Comparison of ENCODE assay signal across 29 mouse cellular contexts in genomic region chr1:133409786-133410185, GRCm38 (mm10). TPM values are rescaled to one million over a fixed set of nuclear protein-coding genes. Genes with fewer than 3 reads are reported as not detected.
DNase-seq lines count a peak whose midpoint lies in the region; ATAC-seq lines count a peak whose summit lies in the region.
"Had no signal": no experiment of that assay in that cellular context is flagged by ENCODE, and none has a peak within 500 bp of the region (broad histone marks: within the 10 kb centered on the region; RNA-seq: fewer than 3 reads in every experiment).

No protein-coding gene starts in this region.

- no peaks in the 10 kb centered on the region for H3K27me3 ChIP-seq in hindbrain, embryonic 11.5 days (ENCODE audit: control insufficient read depth, insufficient read depth, low read length)
- no peaks in the 10 kb centered on the region for H3K27me3 ChIP-seq in hindbrain, embryonic 12.5 days
- no peaks in the 10 kb centered on the region for H3K27me3 ChIP-seq in neural tube, embryonic 11.5 days (ENCODE audit: control insufficient read depth, insufficient read depth, low read length)
- H3K27me3 ChIP-seq: embryonic facial prominence, embryonic 13.5 days; heart, embryonic 13.5 days; hindbrain, embryonic 13.5 days; limb, embryonic 15.5 days; liver, embryonic 13.5 days; neural tube, embryonic 12.5 days had no signal

- H3K36me3 ChIP-seq in hindbrain, embryonic 11.5 days (ENCODE audit: control insufficient read depth, insufficient read depth, low read length): no peaks in the 10 kb centered on the region
- H3K36me3 ChIP-seq in hindbrain, embryonic 12.5 days: no peaks in the 10 kb centered on the region
- no peaks in the 10 kb centered on the region; the same call in 1 of the 2 replicates for H3K36me3 ChIP-seq in neural tube, embryonic 11.5 days (ENCODE audit: control insufficient read depth, insufficient read depth, low read length)
- H3K36me3 ChIP-seq: embryonic facial prominence, embryonic 13.5 days; hindbrain, embryonic 13.5 days; limb, embryonic 15.5 days; liver, embryonic 13.5 days; neural tube, embryonic 12.5 days had no signal

- H3K4me3 ChIP-seq in hindbrain, embryonic 11.5 days (ENCODE audit: low read depth, low read length): no peak overlapping the region
- no peak overlapping the region for H3K4me3 ChIP-seq in hindbrain, embryonic 12.5 days
- no peak overlapping the region for H3K4me3 ChIP-seq in neural tube, embryonic 11.5 days (ENCODE audit: low read depth, low read length)
- H3K4me3 ChIP-seq: embryonic facial prominence, embryonic 13.5 days; heart, adult 2 months; heart, embryonic 13.5 days; hindbrain, embryonic 13.5 days; limb, embryonic 15.5 days; liver, embryonic 13.5 days; neural tube, embryonic 12.5 days had no signal

- H3K9me3 ChIP-seq in hindbrain, embryonic 11.5 days (ENCODE audit: control insufficient read depth, low read length): no peaks in the 10 kb centered on the region
- no peaks in the 10 kb centered on the region for H3K9me3 ChIP-seq in hindbrain, embryonic 12.5 days (replicated peaks)
- no peaks in the 10 kb centered on the region for H3K9me3 ChIP-seq in neural tube, embryonic 11.5 days (ENCODE audit: control insufficient read depth, low read length)
- H3K9me3 ChIP-seq: embryonic facial prominence, embryonic 13.5 days; heart, embryonic 13.5 days; hindbrain, embryonic 13.5 days; limb, embryonic 15.5 days; liver, embryonic 13.5 days; neural tube, embryonic 12.5 days had no signal

- peak overlapping the region; percentile 82 for H3K27ac ChIP-seq in hindbrain, embryonic 11.5 days (ENCODE audit: low read depth, low read length)
- no peak overlapping the region for H3K27ac ChIP-seq in hindbrain, embryonic 12.5 days
- H3K27ac ChIP-seq in neural tube, embryonic 11.5 days (ENCODE audit: low read depth, low read length): peak overlapping the region; percentile 66
- H3K27ac ChIP-seq: embryonic facial prominence, embryonic 13.5 days; heart, adult 2 months; heart, embryonic 13.5 days; hindbrain, embryonic 13.5 days; limb, embryonic 15.5 days; liver, embryonic 13.5 days; neural tube, embryonic 12.5 days; stomach, postnatal 0 days had no signal

- H3K9ac ChIP-seq in hindbrain, embryonic 11.5 days (ENCODE audit: low read depth, low read length): no peak overlapping the region; the same call in 1 of the 2 replicates
- H3K9ac ChIP-seq in hindbrain, embryonic 12.5 days: no peak overlapping the region
- H3K9ac ChIP-seq in neural tube, embryonic 11.5 days (ENCODE audit: low read length): no peak overlapping the region; the same call in 1 of the 2 replicates
- H3K9ac ChIP-seq: forebrain, postnatal 0 days; heart, embryonic 13.5 days; limb, embryonic 15.5 days; liver, embryonic 13.5 days; neural tube, embryonic 12.5 days had no signal

- no peak overlapping the region for H3K4me2 ChIP-seq in hindbrain, embryonic 11.5 days (replicated peaks; ENCODE audit: low read depth, low read length)
- H3K4me2 ChIP-seq in hindbrain, embryonic 12.5 days (replicated peaks): no peak overlapping the region
- H3K4me2 ChIP-seq in neural tube, embryonic 11.5 days (ENCODE audit: low read depth): no peak overlapping the region
- H3K4me2 ChIP-seq: embryonic facial prominence, embryonic 13.5 days; heart, embryonic 13.5 days; hindbrain, embryonic 13.5 days; limb, embryonic 15.5 days; neural tube, embryonic 12.5 days had no signal

- 47% methylated on average over 9 of the region's 9 CpGs for WGBS in hindbrain, embryonic 11.5 days
- 49% methylated on average over 9 of the region's 9 CpGs for WGBS in hindbrain, embryonic 12.5 days
- WGBS in neural tube, embryonic 11.5 days: 63% methylated on average over 9 of the region's 9 CpGs

- DNase-seq in hindbrain, embryonic 11.5 days (ENCODE audit: low spot score): no peak
- DNase-seq in kidney, postnatal 36 days: peak; percentile 46 to 64
- DNase-seq in kidney, adult 11 months: no peak
- no peak for DNase-seq in neural tube, embryonic 11.5 days (ENCODE audit: low spot score)
- no peak for DNase-seq in neural tube, embryonic 10.5 days (ENCODE audit: extremely low spot score, low spot score)
- DNase-seq in spleen, postnatal 36 days (ENCODE audit: low spot score in 2 of 2): no peak
- DNase-seq: adrenal gland, postnatal 14 days; cerebellum, adult 11-12 months; cerebellum, adult 9-11 months; embryo, embryonic 11 days; forebrain, postnatal 0 days; heart, postnatal 14 days; layer of hippocampus, postnatal 36 days; left cerebral cortex, postnatal 4 days; liver, embryonic 13.5 days; lung, postnatal 10 days; right cerebral cortex, adult 18-20 months; spleen, adult 18-20 months had no signal

- ATAC-seq in hindbrain, embryonic 11.5 days (ENCODE audit: low FRiP score): no peak
- no peak for ATAC-seq in hindbrain, embryonic 12.5 days (ENCODE audit: low FRiP score)
- ATAC-seq in neural tube, embryonic 11.5 days (ENCODE audit: insufficient read depth, low FRiP score, low TSS enrichment): no peak
- ATAC-seq: CD4-positive, CD25-positive, alpha-beta regulatory T cell, adult 4 months; forebrain, postnatal 0 days; intestine, postnatal 0 days had no signal

- peaks cover 31% of the 10 kb centered on the region for H3K4me1 ChIP-seq in hindbrain, embryonic 11.5 days (replicated peaks; ENCODE audit: control insufficient read depth, insufficient read depth, low read length)
- peaks cover 56% of the 10 kb centered on the region for H3K4me1 ChIP-seq in hindbrain, embryonic 12.5 days
- peaks cover 31% of the 10 kb centered on the region for H3K4me1 ChIP-seq in neural tube, embryonic 11.5 days (ENCODE audit: control insufficient read depth, insufficient read depth, low read length)

RNA-seq across cellular contexts. Expression of gene Sox13, which starts 14.4 kb away (rescaled TPM):
- polyA plus RNA-seq in hindbrain, embryonic 11.5 days (2014; fragmentation: Nextera tagmentation; extraction: Ambion mirVana): 12.5 and 15.9 TPM in 2 replicates
- 17.5 and 19.2 TPM in 2 replicates for polyA plus RNA-seq in hindbrain, embryonic 12.5 days (2016; fragmentation: Nextera tagmentation; extraction: Ambion mirVana)
- polyA plus RNA-seq in neural tube, embryonic 11.5 days (2014; fragmentation: Nextera tagmentation; extraction: Ambion mirVana): 10.2 and 12.3 TPM in 2 replicates
- polyA plus RNA-seq: CD4-positive, CD25-positive, alpha-beta regulatory T cell, adult 4 months had no signal

RNA-seq across cellular contexts. Expression of gene Etnk2, which starts 46.4 kb away (rescaled TPM):
- polyA plus RNA-seq in hindbrain, embryonic 11.5 days (2014; fragmentation: Nextera tagmentation; extraction: Ambion mirVana): 2.9 and 3.1 TPM in 2 replicates
- polyA plus RNA-seq in hindbrain, embryonic 12.5 days (2016; fragmentation: Nextera tagmentation; extraction: Ambion mirVana): 5.2 and 5.6 TPM in 2 replicates
- 1.9 and 3.0 TPM in 2 replicates for polyA plus RNA-seq in neural tube, embryonic 11.5 days (2014; fragmentation: Nextera tagmentation; extraction: Ambion mirVana)
- polyA plus RNA-seq: CD4-positive, CD25-positive, alpha-beta regulatory T cell, adult 4 months had no signal

RNA-seq across cellular contexts. Expression of gene Ren1, which starts 59.5 kb away (rescaled TPM):
- 0.70 and 1.2 TPM in 2 replicates for polyA plus RNA-seq in hindbrain, embryonic 11.5 days (2014; fragmentation: Nextera tagmentation; extraction: Ambion mirVana)
- 0.99 and 1.9 TPM in 2 replicates for polyA plus RNA-seq in hindbrain, embryonic 12.5 days (2016; fragmentation: Nextera tagmentation; extraction: Ambion mirVana)
- not detected in 2 replicates for polyA plus RNA-seq in neural tube, embryonic 11.5 days (2014; fragmentation: Nextera tagmentation; extraction: Ambion mirVana)
- polyA plus RNA-seq: CD4-positive, CD25-positive, alpha-beta regulatory T cell, adult 4 months; forebrain, embryonic 11.5 days had no signal

Comparison
In these comparisons a context has a peak if more than half of its experiments do, and no peak if none do; other contexts are left out.
1. DNase-seq: peak in kidney, postnatal 36 days (2 of 2); none in hindbrain, embryonic 11.5 days (single experiment), kidney, adult 11 months (single experiment), neural tube, embryonic 11.5 days (single experiment), neural tube, embryonic 10.5 days (single experiment) and spleen, postnatal 36 days (0 of 2).